Mouse (Mus musculus): ENCODE measurements at regions not wholly inside any gene's neighbourhood (a gene's known extent, or its start where the extent isn't known, plus 50 kb on each side); places are given as distances from the start of the nearest gene placed in this dataset.

- Histone ChIP-seq H3K9me3 (replicated peaks; ENCODE audit: control insufficient read depth, insufficient read depth, low read length, poor library complexity, severe bottlenecking) (no peaks in the 10 kb centered on the region), H3K36me3 (ENCODE audit: control insufficient read depth, insufficient read depth, low read length, poor library complexity, severe bottlenecking) (no peaks in the 10 kb centered on the region), H3K27ac (ENCODE audit: insufficient read depth, low read length) (no peak overlapping the region), H3K4me3 (ENCODE audit: low read depth, low read length) (no peak overlapping the region), H3K4me1 (ENCODE audit: control insufficient read depth, insufficient read depth, low read length) (no peaks in the 10 kb centered on the region), H3K27me3 (ENCODE audit: control insufficient read depth, insufficient read depth, low read length, poor library complexity, severe bottlenecking) (no peaks in the 10 kb centered on the region), H3K9ac (ENCODE audit: low read depth, poor library complexity, severe bottlenecking) (no peak overlapping the region)
- TF ChIP-seq POLR2A (IDR thresholded peaks at IDR 0.05; ENCODE audit: insufficient read depth, low read length) (no peak), CTCF (IDR thresholded peaks at IDR 0.05; ENCODE audit: low read depth, low read length) (no peak), EP300 (IDR thresholded peaks at IDR 0.05; ENCODE audit: insufficient read depth, low read depth, low read length) (no peak)
Measured at GRCm38 (mm10) chr8:10893709-10894108, 114.5 kb downstream of the Irs2 start.

GRCm38 (mm10) chr8:10891906-10892305, 116.4 kb downstream of the Irs2 start:
- no peak overlapping the region for H3K4me3 ChIP-seq (ENCODE audit: low read depth, low read length)
- H3K9me3 ChIP-seq (replicated peaks; ENCODE audit: control insufficient read depth, insufficient read depth, low read length, poor library complexity, severe bottlenecking) = no peaks in the 10 kb centered on the region
- H3K27ac ChIP-seq (ENCODE audit: insufficient read depth, low read length) = no peak overlapping the region
- H3K27me3 ChIP-seq (ENCODE audit: control insufficient read depth, insufficient read depth, low read length, poor library complexity, severe bottlenecking) = no peaks in the 10 kb centered on the region
- no peak overlapping the region for H3K9ac ChIP-seq (ENCODE audit: low read depth, poor library complexity, severe bottlenecking)
- TF ChIP-seq CTCF (IDR thresholded peaks at IDR 0.05; ENCODE audit: low read depth, low read length) = no peak
- TF ChIP-seq EP300 (IDR thresholded peaks at IDR 0.05; ENCODE audit: insufficient read depth, low read depth, low read length) = no peak
- TF ChIP-seq POLR2A (IDR thresholded peaks at IDR 0.05; ENCODE audit: insufficient read depth, low read length) = no peak
- H3K36me3 ChIP-seq (ENCODE audit: control insufficient read depth, insufficient read depth, low read length, poor library complexity, severe bottlenecking) = no peaks in the 10 kb centered on the region
- H3K4me1 ChIP-seq (ENCODE audit: control insufficient read depth, insufficient read depth, low read length) = no peaks in the 10 kb centered on the region

DNA sequence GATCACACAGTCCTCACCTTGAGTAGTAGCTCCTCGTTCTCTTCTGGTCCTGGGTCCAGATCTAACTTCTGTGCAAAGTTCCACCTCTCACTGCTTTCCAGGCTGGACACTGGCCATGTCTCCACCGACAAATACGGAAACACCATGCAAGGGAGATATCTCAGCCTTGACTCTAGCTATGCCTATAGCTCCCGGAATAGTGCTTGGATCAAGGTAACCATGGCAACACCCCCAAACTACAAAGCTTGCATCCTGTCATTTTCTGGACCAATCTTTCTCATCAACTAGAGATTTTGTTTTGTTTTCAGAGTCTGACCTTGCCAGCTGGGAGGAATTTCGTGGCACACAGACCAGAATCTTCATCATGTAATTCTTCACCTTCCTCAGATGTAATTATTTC, 116.8 kb downstream of the Irs2 start:
- TF ChIP-seq CTCF (IDR thresholded peaks at IDR 0.05; ENCODE audit: low read depth, low read length) (no peak), EP300 (IDR thresholded peaks at IDR 0.05; ENCODE audit: insufficient read depth, low read depth, low read length) (no peak), POLR2A (IDR thresholded peaks at IDR 0.05; ENCODE audit: insufficient read depth, low read length) (no peak)
- Histone ChIP-seq H3K9me3 (replicated peaks; ENCODE audit: control insufficient read depth, insufficient read depth, low read length, poor library complexity, severe bottlenecking) (no peaks in the 10 kb centered on the region), H3K27me3 (ENCODE audit: control insufficient read depth, insufficient read depth, low read length, poor library complexity, severe bottlenecking) (no peaks in the 10 kb centered on the region), H3K9ac (ENCODE audit: low read depth, poor library complexity, severe bottlenecking) (no peak overlapping the region), H3K36me3 (ENCODE audit: control insufficient read depth, insufficient read depth, low read length, poor library complexity, severe bottlenecking) (no peaks in the 10 kb centered on the region), H3K4me1 (ENCODE audit: control insufficient read depth, insufficient read depth, low read length) (no peaks in the 10 kb centered on the region), H3K27ac (ENCODE audit: insufficient read depth, low read length) (no peak overlapping the region), H3K4me3 (ENCODE audit: low read depth, low read length) (no peak overlapping the region)

GRCm38 (mm10) chr8:10885452-10885851, 122.8 kb downstream of the Irs2 start:
- no peak overlapping the region for H3K9ac ChIP-seq (ENCODE audit: low read depth, poor library complexity, severe bottlenecking)
- H3K9me3 ChIP-seq (replicated peaks; ENCODE audit: control insufficient read depth, insufficient read depth, low read length, poor library complexity, severe bottlenecking) = no peaks in the 10 kb centered on the region
- H3K27me3 ChIP-seq (ENCODE audit: control insufficient read depth, insufficient read depth, low read length, poor library complexity, severe bottlenecking) = no peaks in the 10 kb centered on the region
- H3K36me3 ChIP-seq (ENCODE audit: control insufficient read depth, insufficient read depth, low read length, poor library complexity, severe bottlenecking) = no peaks in the 10 kb centered on the region
- H3K4me3 ChIP-seq (ENCODE audit: low read depth, low read length) = no peak overlapping the region
- H3K4me1 ChIP-seq (ENCODE audit: control insufficient read depth, insufficient read depth, low read length) = no peaks in the 10 kb centered on the region
- TF ChIP-seq EP300 (IDR thresholded peaks at IDR 0.05; ENCODE audit: insufficient read depth, low read depth, low read length) = no peak
- no peak for TF ChIP-seq CTCF (IDR thresholded peaks at IDR 0.05; ENCODE audit: low read depth, low read length)
- no peak for TF ChIP-seq POLR2A (IDR thresholded peaks at IDR 0.05; ENCODE audit: insufficient read depth, low read length)
- H3K27ac ChIP-seq (ENCODE audit: insufficient read depth, low read length) = no peak overlapping the region

DNA sequence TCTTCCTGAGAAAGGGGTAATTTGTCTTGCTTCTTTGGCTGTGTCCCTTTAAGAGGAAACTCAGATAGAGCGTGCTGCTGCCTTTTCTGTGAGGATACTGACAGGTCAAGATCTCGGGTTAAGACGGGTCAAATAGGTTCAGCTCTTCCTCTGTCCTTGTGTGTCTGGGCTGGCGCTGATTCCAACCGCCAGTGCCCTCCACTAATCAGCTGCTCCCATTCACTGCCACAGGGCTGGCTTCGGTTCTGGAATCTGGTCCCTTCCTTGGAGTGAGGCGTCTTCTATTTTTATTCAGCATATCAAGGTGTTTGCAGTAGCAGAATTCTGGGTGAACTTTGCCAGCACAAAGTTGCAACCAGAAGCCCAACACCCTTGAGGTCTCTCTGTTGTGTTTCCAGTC, 124.8 kb downstream of the Irs2 start:
- no peaks in the 10 kb centered on the region for H3K27me3 ChIP-seq (ENCODE audit: control insufficient read depth, insufficient read depth, low read length, poor library complexity, severe bottlenecking)
- H3K36me3 ChIP-seq (ENCODE audit: control insufficient read depth, insufficient read depth, low read length, poor library complexity, severe bottlenecking) = no peaks in the 10 kb centered on the region
- TF ChIP-seq CTCF (IDR thresholded peaks at IDR 0.05; ENCODE audit: low read depth, low read length) = no peak
- no peak for TF ChIP-seq POLR2A (IDR thresholded peaks at IDR 0.05; ENCODE audit: insufficient read depth, low read length)
- no peak for TF ChIP-seq EP300 (IDR thresholded peaks at IDR 0.05; ENCODE audit: insufficient read depth, low read depth, low read length)
- H3K4me1 ChIP-seq (ENCODE audit: control insufficient read depth, insufficient read depth, low read length) = no peaks in the 10 kb centered on the region
- H3K4me3 ChIP-seq (ENCODE audit: low read depth, low read length) = no peak overlapping the region
- no peak overlapping the region for H3K27ac ChIP-seq (ENCODE audit: insufficient read depth, low read length)
- no peaks in the 10 kb centered on the region for H3K9me3 ChIP-seq (replicated peaks; ENCODE audit: control insufficient read depth, insufficient read depth, low read length, poor library complexity, severe bottlenecking)
- H3K9ac ChIP-seq (ENCODE audit: low read depth, poor library complexity, severe bottlenecking) = no peak overlapping the region

GRCm38 (mm10) chr8:10882381-10882780, 125.9 kb downstream of the Irs2 start:
- no peaks in the 10 kb centered on the region for H3K9me3 ChIP-seq (replicated peaks; ENCODE audit: control insufficient read depth, insufficient read depth, low read length, poor library complexity, severe bottlenecking)
- no peaks in the 10 kb centered on the region for H3K27me3 ChIP-seq (ENCODE audit: control insufficient read depth, insufficient read depth, low read length, poor library complexity, severe bottlenecking)
- H3K4me3 ChIP-seq (ENCODE audit: low read depth, low read length) = no peak overlapping the region
- no peak overlapping the region for H3K9ac ChIP-seq (ENCODE audit: low read depth, poor library complexity, severe bottlenecking)
- no peaks in the 10 kb centered on the region for H3K36me3 ChIP-seq (ENCODE audit: control insufficient read depth, insufficient read depth, low read length, poor library complexity, severe bottlenecking)
- H3K27ac ChIP-seq (ENCODE audit: insufficient read depth, low read length) = no peak overlapping the region
- TF ChIP-seq EP300 (IDR thresholded peaks at IDR 0.05; ENCODE audit: insufficient read depth, low read depth, low read length) (no peak), CTCF (IDR thresholded peaks at IDR 0.05; ENCODE audit: low read depth, low read length) (no peak), POLR2A (IDR thresholded peaks at IDR 0.05; ENCODE audit: insufficient read depth, low read length) (no peak)
- no peaks in the 10 kb centered on the region for H3K4me1 ChIP-seq (ENCODE audit: control insufficient read depth, insufficient read depth, low read length)
